Mouse (Mus musculus) neutrophil, adult 59 days (primary cell): Measurements from ENCODE around the gene Olfr572. TPM values are rescaled to one million over a fixed set of nuclear protein-coding genes. Genes with fewer than 3 reads are reported as not detected.

Experiments used
- total RNA-seq, 2 experiments: library from RNA; stranded (reverse); gene quantifications; 1 replicate in 1 of 2; 2 replicates in 1 of 2; pipeline ENCODE4 v1.2.4; 2023

Olfr572 gene
- total RNA-seq: not detected

GRCm38 (mm10) chr7:102924109-102924508 lies at the start of gene Olfr572:
Gene Olfr572 (plus strand): TSS chr7:102924409.

GRCm38 (mm10) chr7:102876822-102877221 lies 47.4 kb upstream of the Olfr572 start, which contains the start of gene Olfr568:
Gene Olfr568 (plus strand): TSS chr7:102877122.

GRCm38 (mm10) chr7:102890782-102891181 lies 33.4 kb upstream of the Olfr572 start, which contains the start of gene Olfr569:
Gene Olfr569 (minus strand): TSS chr7:102890882.

GRCm38 (mm10) chr7:102917032-102917875 lies 7.0 kb upstream of the Olfr572 start, which contains the start of gene Olfr571:
Gene Olfr571 (minus strand): TSS chr7:102917536.

GRCm38 (mm10) chr7:102942475-102942874 lies 18.3 kb downstream of the Olfr572 start, which contains the start of gene Olfr573-ps1:
Gene Olfr573-ps1 (minus strand): TSS chr7:102942575.

GRCm38 (mm10) chr7:102948167-102948566 lies 24.0 kb downstream of the Olfr572 start, which contains the start of gene Olfr574:
Gene Olfr574 (plus strand): TSS chr7:102948467.

GRCm38 (mm10) chr7:102958593-102958992 lies 34.4 kb downstream of the Olfr572 start, which contains the start of gene Olfr575:
Gene Olfr575 (minus strand): TSS chr7:102958775.

GRCm38 (mm10) chr7:102962360-102962759 lies 38.2 kb downstream of the Olfr572 start, which contains the start of gene Olfr576:
Gene Olfr576 (plus strand): TSS chr7:102962660.

GRCm38 (mm10) chr7:102975843-102976242 lies 51.6 kb downstream of the Olfr572 start, which contains the start of gene Olfr577:
Gene Olfr577 (minus strand): TSS chr7:102975943.

Other genes starting within 250 kb of the Olfr572 start
- gene Trim68, start 237.1 kb upstream of the Olfr572 start, total RNA-seq: 1 to 10 TPM; 1.9 TPM
- gene Olfr557, start 228.5 kb upstream of the Olfr572 start, total RNA-seq: not detected
- gene Olfr558, start 222.2 kb upstream of the Olfr572 start, total RNA-seq: not detected
- gene Olfr33, start 205.3 kb upstream of the Olfr572 start, total RNA-seq: not detected
- not detected for gene Olfr559, start 196.9 kb upstream of the Olfr572 start, total RNA-seq
- not detected for gene Olfr560, start 165.0 kb upstream of the Olfr572 start, total RNA-seq
- not detected for gene Olfr78, start 164.9 kb upstream of the Olfr572 start, total RNA-seq
- not detected for gene Olfr561, start 153.2 kb upstream of the Olfr572 start, total RNA-seq
- gene Olfr564, start 120.9 kb upstream of the Olfr572 start, total RNA-seq: not detected
- gene Olfr566, start 65.6 kb upstream of the Olfr572 start, total RNA-seq: not detected
- not detected for gene Olfr568, start 47.3 kb upstream of the Olfr572 start, total RNA-seq
- gene Olfr569, start 33.5 kb upstream of the Olfr572 start, total RNA-seq: not detected
- gene Olfr570, start 29.8 kb upstream of the Olfr572 start, total RNA-seq: not detected
- not detected for gene Olfr571, start 6.9 kb upstream of the Olfr572 start, total RNA-seq
- not detected for gene Olfr573-ps1, start 18.2 kb downstream of the Olfr572 start, total RNA-seq
- gene Olfr574, start 24.1 kb downstream of the Olfr572 start, total RNA-seq: not detected
- gene Olfr575, start 34.4 kb downstream of the Olfr572 start, total RNA-seq: not detected
- not detected for gene Olfr576, start 38.3 kb downstream of the Olfr572 start, total RNA-seq
- gene Olfr577, start 51.5 kb downstream of the Olfr572 start, total RNA-seq: not detected
- not detected for gene Olfr578, start 64.9 kb downstream of the Olfr572 start, total RNA-seq
- not detected for gene Olfr582, start 113.6 kb downstream of the Olfr572 start, total RNA-seq
- not detected for gene Olfr583, start 126.9 kb downstream of the Olfr572 start, total RNA-seq
- not detected for gene Olfr584, start 157.5 kb downstream of the Olfr572 start, total RNA-seq
- gene Olfr585, start 173.3 kb downstream of the Olfr572 start, total RNA-seq: not detected
- gene Olfr586, start 201.2 kb downstream of the Olfr572 start, total RNA-seq: not detected
- not detected for gene Olfr588-ps1, start 216.5 kb downstream of the Olfr572 start, total RNA-seq
- not detected for gene Olfr589, start 231.9 kb downstream of the Olfr572 start, total RNA-seq